Mouse (Mus musculus) testis, adult 2 months (tissue): ENCODE results near the gene Ercc5. TPM values are rescaled to one million over a fixed set of nuclear protein-coding genes. Genes with fewer than 3 reads are reported as not detected.

Experiments used
- H3K27ac ChIP-seq: fragments of 200-500 bp; 2 replicates; pipeline ENCODE4 v1.5.1; 2012; ENCODE audit warnings: low read depth, low read length; ENCODE audit not compliant: control insufficient read depth, insufficient read depth
- H3K27me3 ChIP-seq: fragments of 200-500 bp; 2 replicates; pipeline ENCODE4 v1.6.1; 2012; ENCODE audit warnings: mild to moderate bottlenecking, low read length, moderate library complexity; ENCODE audit not compliant: control insufficient read depth, insufficient read depth
- H3K36me3 ChIP-seq: fragments of 200-500 bp; 2 replicates; pipeline ENCODE4 v1.6.1; 2012; ENCODE audit warnings: mild to moderate bottlenecking, low read length; ENCODE audit not compliant: control insufficient read depth, insufficient read depth
- H3K4me1 ChIP-seq: fragments of 200-500 bp; 2 replicates; pipeline ENCODE4 v1.6.1; 2012; ENCODE audit warnings: low read length; ENCODE audit not compliant: control insufficient read depth, insufficient read depth
- H3K4me3 ChIP-seq: fragments of 200-500 bp; 2 replicates; pipeline ENCODE4 v1.5.1; 2012; ENCODE audit warnings: low read depth, mild to moderate bottlenecking, low read length, moderate library complexity, mixed read lengths; ENCODE audit not compliant: control insufficient read depth
- CTCF ChIP-seq: fragments of 200-500 bp; IDR thresholded peaks from 2 replicates; pipeline ENCODE4 v1.5.1; 2012; ENCODE audit warnings: low read depth, mild to moderate bottlenecking, inconsistent platforms, low read length, moderate library complexity; ENCODE audit not compliant: control insufficient read depth, insufficient read depth, insufficient replicate concordance
- POLR2A ChIP-seq: fragments of 200-500 bp; IDR thresholded peaks from 2 replicates; pipeline ENCODE4 v1.6.1; 2012; ENCODE audit warnings: low read depth, mild to moderate bottlenecking, inconsistent platforms, low read length, moderate library complexity; ENCODE audit not compliant: control insufficient read depth
- polyA plus RNA-seq: library from polyadenylated mRNA; depleted of rRNA; stranded (reverse); fragments of >200 nt; gene quantifications from 2 replicates; pipeline ENCODE4 v1.2.3, GENCODE M21; 2012

The Ercc5 gene
- polyA plus RNA-seq, 1 experiment: 5.2 TPM

DNA sequence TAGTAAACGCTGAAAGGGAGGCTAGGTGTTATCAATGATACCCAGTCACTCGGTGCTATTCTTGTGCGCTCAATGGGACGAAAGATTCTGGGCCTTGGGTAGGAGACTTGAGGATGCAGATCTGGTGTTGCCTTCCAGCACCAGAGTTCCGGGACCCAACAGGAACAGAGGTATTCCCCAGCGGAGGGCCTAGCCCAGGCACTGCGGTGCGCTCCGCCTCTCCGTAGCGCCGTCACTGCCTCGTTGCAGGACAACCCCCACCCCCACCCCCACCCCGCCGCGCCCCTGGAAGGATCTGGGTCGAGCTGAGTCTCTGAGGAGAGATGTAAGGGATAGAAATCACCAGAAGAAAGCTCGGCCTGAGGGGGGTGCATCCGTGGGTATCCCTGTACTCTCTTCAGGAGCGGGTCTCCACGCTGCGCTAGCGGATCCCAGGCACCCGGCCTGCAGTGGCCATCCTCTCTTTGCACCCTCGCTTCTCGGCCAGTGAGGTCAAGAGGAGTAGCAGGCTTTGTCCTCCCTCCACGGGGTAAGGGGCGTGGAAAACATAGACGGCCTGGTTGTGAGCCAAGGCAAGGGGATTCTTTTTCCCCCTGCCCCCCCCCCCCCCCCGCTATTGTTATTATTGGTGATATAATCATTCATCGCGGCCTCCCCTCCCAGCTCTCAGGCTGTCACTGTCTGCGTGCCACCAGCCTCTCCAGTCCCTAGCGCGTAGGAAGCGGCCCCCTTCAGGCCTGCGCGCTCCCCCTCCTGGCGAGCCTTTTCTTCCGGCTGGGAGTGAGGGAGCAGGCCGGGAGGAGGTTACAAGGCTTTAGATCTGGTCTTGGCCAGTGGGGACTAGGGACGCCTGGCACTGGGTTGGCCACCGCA is 28.1 kb upstream of the Ercc5 start:
- peak overlapping the region; percentile 81 for H3K4me3 ChIP-seq
- H3K27ac ChIP-seq: peak overlapping the region; percentile 84
- peaks cover 3% of the 10 kb centered on the region for H3K4me1 ChIP-seq
- H3K27me3 ChIP-seq: no peaks in the 10 kb centered on the region
- H3K36me3 ChIP-seq: no peaks in the 10 kb centered on the region
- TF ChIP-seq POLR2A: peak; percentile 53
- peak; percentile 10; the same call in 1 of the 2 replicates for TF ChIP-seq CTCF

DNA sequence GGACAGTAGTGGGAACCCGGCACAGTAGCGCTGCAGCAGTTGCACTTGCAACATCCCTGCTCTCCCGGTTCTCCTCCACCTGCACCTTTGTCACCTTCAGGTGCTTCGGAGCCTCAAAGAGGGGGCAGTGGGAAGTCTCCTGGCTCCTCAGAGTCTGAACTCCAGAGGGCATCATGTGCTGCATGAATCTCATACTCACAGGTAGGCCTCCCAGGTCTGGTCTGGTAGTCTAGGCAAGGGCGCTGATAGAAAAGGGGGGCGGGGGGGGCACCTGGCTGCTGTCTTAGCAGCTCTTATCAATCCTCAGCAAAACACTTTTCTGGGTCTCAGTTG is 27.5 kb upstream of the Ercc5 start:
- H3K4me3 ChIP-seq: peak overlapping the region; percentile 46
- TF ChIP-seq POLR2A (no peak), CTCF (no peak)
- no peaks in the 10 kb centered on the region for H3K27me3 ChIP-seq
- H3K4me1 ChIP-seq: peaks cover 3% of the 10 kb centered on the region
- H3K36me3 ChIP-seq: no peaks in the 10 kb centered on the region
- no peak overlapping the region; the same call in 1 of the 2 replicates for H3K27ac ChIP-seq

DNA sequence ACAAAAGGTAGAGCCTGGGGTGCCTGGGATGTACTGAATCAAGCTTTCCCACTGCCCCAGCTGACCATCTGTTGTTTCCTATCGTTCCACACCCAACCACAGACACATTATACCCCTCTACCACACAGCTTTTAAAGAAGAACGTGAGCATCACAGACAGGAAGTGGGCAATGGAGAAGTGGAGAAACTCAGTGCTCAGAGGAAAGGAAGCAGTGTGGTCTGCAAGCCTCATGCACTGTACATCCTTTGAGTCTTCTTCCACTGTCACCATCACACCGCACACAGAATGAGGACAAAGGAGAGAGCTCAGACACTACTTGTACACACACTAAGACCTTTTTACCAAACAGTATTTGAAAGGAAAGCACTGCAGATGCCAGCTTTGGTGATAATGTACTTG is 25.3 kb upstream of the Ercc5 start:
- H3K27ac ChIP-seq: no peak overlapping the region
- H3K27me3 ChIP-seq: no peaks in the 10 kb centered on the region
- H3K4me1 ChIP-seq: peaks cover 3% of the 10 kb centered on the region
- TF ChIP-seq CTCF (no peak), POLR2A (no peak)
- H3K36me3 ChIP-seq: no peaks in the 10 kb centered on the region
- no peak overlapping the region for H3K4me3 ChIP-seq

DNA sequence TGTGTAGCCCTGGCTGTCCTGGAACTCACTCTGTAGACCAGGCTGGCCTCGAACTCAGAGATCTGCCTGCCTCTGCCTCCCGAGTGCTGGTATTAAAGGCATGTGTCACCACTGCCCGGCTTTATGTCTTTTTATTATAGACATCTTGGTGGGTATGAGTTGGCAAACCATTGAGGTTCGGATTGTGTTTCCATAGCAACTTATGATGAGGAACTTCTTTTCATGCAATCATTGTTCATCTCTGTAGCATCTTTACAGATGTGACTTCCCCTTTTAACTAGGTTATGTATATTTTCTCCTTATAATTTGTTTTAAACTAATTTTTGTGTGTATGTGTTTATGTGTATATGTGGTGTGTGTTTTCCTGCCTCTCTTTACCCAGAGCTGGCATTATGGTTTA is 22.0 kb upstream of the Ercc5 start:
- Histone ChIP-seq H3K4me3 (no peak overlapping the region), H3K36me3 (no peaks in the 10 kb centered on the region), H3K4me1 (no peaks in the 10 kb centered on the region), H3K27ac (no peak overlapping the region), H3K27me3 (no peaks in the 10 kb centered on the region)
- TF ChIP-seq POLR2A (no peak), CTCF (no peak)

DNA sequence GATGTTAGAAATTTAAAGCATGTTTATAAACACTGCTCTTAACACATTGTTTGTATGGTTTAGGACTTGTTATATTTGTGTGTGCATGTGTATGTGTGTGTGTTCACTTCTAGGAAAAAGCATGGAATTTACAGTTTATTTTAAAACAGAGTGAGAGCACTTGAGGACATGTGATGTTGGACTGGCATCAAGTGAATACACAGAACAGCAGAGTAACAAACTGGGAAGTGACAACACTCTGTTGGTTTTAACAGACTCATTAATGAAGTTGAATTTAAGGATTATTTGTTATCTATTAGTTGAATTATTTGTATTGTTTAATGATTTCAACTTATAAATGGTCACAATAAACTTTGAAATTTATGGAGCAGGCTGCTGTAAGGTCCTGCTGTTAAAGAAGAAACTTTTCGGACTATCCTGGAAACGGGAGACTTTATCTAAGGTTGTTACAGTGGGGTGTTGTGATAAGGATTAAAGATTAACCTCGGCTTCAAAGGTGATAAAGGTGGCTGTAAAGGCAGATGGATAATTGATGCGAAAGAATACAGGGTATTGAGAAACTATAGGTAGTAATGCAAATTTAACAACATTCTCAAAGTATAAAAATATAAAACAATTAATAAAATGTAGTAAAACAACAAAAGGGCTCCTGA is 17.5 kb upstream of the Ercc5 start:
- no peak for TF ChIP-seq CTCF
- no peak for TF ChIP-seq POLR2A
- no peaks in the 10 kb centered on the region for H3K27me3 ChIP-seq
- no peaks in the 10 kb centered on the region for H3K4me1 ChIP-seq
- no peak overlapping the region for H3K27ac ChIP-seq
- no peaks in the 10 kb centered on the region for H3K36me3 ChIP-seq
- H3K4me3 ChIP-seq: no peak overlapping the region

DNA sequence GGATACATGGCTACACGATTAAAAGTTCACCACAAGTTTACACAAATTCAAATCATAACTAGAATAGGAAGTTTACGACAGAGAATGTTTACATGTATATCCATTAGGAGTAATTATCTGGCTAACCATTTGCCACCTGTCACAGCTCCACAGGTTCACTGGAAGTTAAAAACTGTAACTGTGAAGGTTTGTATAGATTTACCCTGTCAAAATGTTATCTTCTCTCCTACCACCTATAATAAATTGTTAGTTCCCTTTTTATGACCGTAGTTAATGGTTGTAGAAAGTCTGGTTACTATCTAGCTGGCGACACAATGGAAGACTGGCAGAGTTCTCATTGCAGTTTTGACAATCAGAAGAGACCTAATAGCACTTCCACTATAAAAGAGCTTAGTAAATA is 7.3 kb upstream of the Ercc5 start:
- Histone ChIP-seq H3K36me3 (no peaks in the 10 kb centered on the region), H3K4me3 (no peak overlapping the region), H3K4me1 (no peaks in the 10 kb centered on the region), H3K27ac (no peak overlapping the region), H3K27me3 (no peaks in the 10 kb centered on the region)
- no peak for TF ChIP-seq CTCF
- TF ChIP-seq POLR2A: no peak

DNA sequence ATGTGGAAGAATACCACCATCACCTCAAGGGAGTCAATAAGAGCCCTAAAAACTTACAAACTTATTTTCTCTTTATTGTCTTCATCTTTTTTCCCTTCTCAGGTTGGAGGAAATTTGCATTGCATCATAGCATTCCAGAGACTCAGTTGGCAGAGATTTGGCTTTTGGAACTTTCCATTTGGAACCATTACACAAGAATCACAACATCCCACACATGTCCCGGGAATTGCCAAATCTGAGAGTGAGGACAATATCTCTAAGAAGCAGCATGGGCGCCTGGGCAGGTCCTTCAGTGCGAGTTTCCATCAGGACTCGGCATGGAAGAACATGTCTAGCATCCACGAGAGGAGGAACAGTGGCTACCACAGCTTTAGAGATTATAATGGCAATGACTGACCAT is 4.8 kb upstream of the Ercc5 start:
- Histone ChIP-seq H3K4me3 (no peak overlapping the region), H3K36me3 (no peaks in the 10 kb centered on the region), H3K27me3 (no peaks in the 10 kb centered on the region), H3K27ac (no peak overlapping the region), H3K4me1 (no peaks in the 10 kb centered on the region; the same call in 1 of the 2 replicates)
- TF ChIP-seq CTCF (no peak), POLR2A (no peak)
